Mouse (Mus musculus) heart, postnatal 25 days (tissue): ENCODE results near the gene 4930505A04Rik. TPM values are rescaled to one million over a fixed set of nuclear protein-coding genes. Genes with fewer than 3 reads are reported as not detected.

Source experiments
- DNase-seq: peaks from one replicate; pipeline ENCODE4 v3.0.0; 2022; ENCODE audit warnings: low spot score
- intact Hi-C: fragments of 180-260 bp; cut with DNase I; formaldehyde crosslinking; loops from one replicate; pipeline ENCODE4 v1.15.1; 2025
- total RNA-seq, 2 experiments: library from RNA; stranded (reverse); gene quantifications; 2 replicates each; pipeline ENCODE4 v1.2.3; 2021

4930505A04Rik gene
- total RNA-seq, 2 experiments from 2014 or later = not detected

DNA sequence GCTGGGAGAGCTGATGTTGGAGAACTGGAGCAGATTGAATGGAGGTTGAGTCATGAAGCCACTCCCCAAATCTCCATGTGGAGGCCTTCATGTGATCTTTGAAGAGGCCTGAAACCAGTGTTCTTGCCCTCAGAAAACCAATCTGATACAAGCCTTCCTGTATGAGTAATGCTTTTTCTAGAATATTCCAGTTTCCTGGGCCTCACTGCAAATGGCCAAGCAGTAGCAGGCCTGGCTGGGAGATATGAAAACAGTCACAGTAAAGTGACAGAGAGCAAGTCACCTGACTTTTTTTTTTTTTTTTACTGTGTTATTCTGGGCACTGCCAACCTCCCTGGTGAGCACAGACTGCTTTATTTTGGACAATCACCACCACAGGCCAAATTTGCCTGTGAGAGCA is 88.6 kb downstream of the 4930505A04Rik start:
- no peak for DNase-seq
- intact Hi-C loops = no loop called here

Other genes with a start within 250 kb of the 4930505A04Rik start
- gene Sptbn1, start 203.7 kb downstream of the 4930505A04Rik start, total RNA-seq = 100 to 1,000 TPM; 487 to 529 TPM
- 10 to 100 TPM; 74.2 to 80.7 TPM for gene Acyp2, start 177.8 kb upstream of the 4930505A04Rik start, total RNA-seq